Mouse (Mus musculus): Measurements from ENCODE around the gene 1700034J05Rik. TPM values are rescaled to one million over a fixed set of nuclear protein-coding genes. Genes with fewer than 3 reads are reported as not detected.

Gene 1700034J05Rik
- polyA plus RNA-seq, 1 experiment: not detected

DNA sequence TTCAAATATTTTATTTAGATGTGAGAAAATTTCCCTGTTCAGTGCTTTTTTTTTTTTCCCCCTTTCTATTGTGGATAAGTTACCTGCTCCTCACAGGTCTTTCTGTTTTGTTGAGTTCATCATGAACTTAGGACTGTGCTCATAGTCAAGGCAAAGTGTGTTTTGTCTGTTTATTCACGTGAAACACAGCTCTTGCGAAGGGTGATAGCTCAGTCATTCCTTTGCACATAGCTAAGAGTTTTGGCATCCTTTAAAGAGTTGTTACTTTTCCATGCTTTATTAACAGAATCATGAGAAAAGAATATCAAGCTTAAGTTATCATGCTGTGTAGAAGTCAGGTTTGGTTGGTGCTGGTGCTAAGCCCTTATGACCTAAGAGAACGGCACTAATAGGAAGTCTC is 49.5 kb downstream of the 1700034J05Rik start:
- Histone ChIP-seq H3K4me1 (ENCODE audit: control insufficient read depth, insufficient read depth, low read length) (peaks cover 2% of the 10 kb centered on the region; the same call in 1 of the 2 replicates), H3K4me3 (ENCODE audit: insufficient read depth, low read length) (no peak overlapping the region), H3K27ac (ENCODE audit: insufficient read depth, low read length) (no peak overlapping the region)
- TF ChIP-seq POLR2A (IDR thresholded peaks at IDR 0.05; ENCODE audit: extremely low read depth, insufficient read depth, low read length) (no peak), CTCF (IDR thresholded peaks at IDR 0.05; ENCODE audit: extremely low read depth, insufficient read depth, low read length) (no peak)

DNA sequence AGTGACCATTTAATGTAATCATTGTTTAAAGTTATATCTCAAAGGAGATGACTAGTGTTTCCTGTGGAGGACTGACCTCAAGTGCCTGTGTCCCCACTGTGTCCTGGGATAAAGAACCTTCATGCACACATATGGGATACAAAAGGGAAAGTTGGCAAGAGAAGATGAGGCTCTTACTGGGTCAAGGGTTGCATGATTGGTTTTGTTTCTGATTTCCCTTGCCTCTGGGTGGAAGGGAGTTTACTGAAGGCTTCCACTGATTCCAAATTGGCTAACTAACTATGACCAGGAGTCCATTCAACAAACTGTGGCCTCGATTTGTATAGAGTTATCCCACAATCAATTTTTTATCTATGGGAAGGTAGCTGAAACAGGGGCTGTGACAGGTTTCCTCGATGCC is 50.6 kb downstream of the 1700034J05Rik start:
- TF ChIP-seq POLR2A (IDR thresholded peaks at IDR 0.05; ENCODE audit: extremely low read depth, insufficient read depth, low read length): no peak
- no peak for TF ChIP-seq CTCF (IDR thresholded peaks at IDR 0.05; ENCODE audit: extremely low read depth, insufficient read depth, low read length)
- Histone ChIP-seq H3K27ac (ENCODE audit: insufficient read depth, low read length) (no peak overlapping the region), H3K4me3 (ENCODE audit: insufficient read depth, low read length) (no peak overlapping the region), H3K4me1 (ENCODE audit: control insufficient read depth, insufficient read depth, low read length) (no peaks in the 10 kb centered on the region)

DNA sequence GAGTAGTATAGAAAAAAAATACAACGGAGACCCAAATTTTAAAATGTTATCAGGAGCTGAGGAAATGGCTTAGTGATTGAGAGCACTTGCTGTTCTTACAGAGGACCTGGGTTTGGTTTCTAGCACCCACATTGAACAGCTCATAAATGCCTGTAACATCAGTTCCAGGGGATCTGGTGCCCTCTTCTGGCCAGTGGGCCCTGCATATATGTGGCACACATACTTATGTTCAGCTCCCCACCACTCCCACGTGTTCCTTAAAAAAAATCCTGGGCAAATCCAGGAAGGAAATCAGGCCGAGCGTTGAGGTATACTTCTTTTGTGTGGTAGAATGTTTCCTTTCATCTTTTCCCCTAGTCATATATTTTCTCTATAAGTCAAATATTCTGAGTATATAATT is 52.3 kb downstream of the 1700034J05Rik start:
- no peak for TF ChIP-seq POLR2A (IDR thresholded peaks at IDR 0.05; ENCODE audit: extremely low read depth, insufficient read depth, low read length)
- no peak for TF ChIP-seq CTCF (IDR thresholded peaks at IDR 0.05; ENCODE audit: extremely low read depth, insufficient read depth, low read length)
- Histone ChIP-seq H3K4me3 (ENCODE audit: insufficient read depth, low read length) (no peak overlapping the region), H3K4me1 (ENCODE audit: control insufficient read depth, insufficient read depth, low read length) (no peaks in the 10 kb centered on the region), H3K27ac (ENCODE audit: insufficient read depth, low read length) (no peak overlapping the region)

Other genes with a start within 250 kb of the 1700034J05Rik start
- gene Stk38l, start 229.4 kb downstream of the 1700034J05Rik start, polyA plus RNA-seq (2012; rRNA removed): 14.6 and 15.7 TPM in 2 replicates
- 25.6 and 28.3 TPM in 2 replicates for gene Arntl2, start 158.4 kb downstream of the 1700034J05Rik start, polyA plus RNA-seq (2012; rRNA removed)
- gene Smco2, start 104.3 kb downstream of the 1700034J05Rik start, polyA plus RNA-seq (2012; rRNA removed): 0.13 and 0.23 TPM in 2 replicates
- 26.5 and 30.6 TPM in 2 replicates for gene Ppfibp1, start 65.9 kb downstream of the 1700034J05Rik start, polyA plus RNA-seq (2012; rRNA removed)
- gene Rep15, start 78.2 kb upstream of the 1700034J05Rik start, polyA plus RNA-seq (2012; rRNA removed): 1.2 and 1.5 TPM in 2 replicates
- gene Mrps35, start 88.3 kb upstream of the 1700034J05Rik start, polyA plus RNA-seq (2012; rRNA removed): 38.5 and 41.8 TPM in 2 replicates
- 0.26 and 0.42 TPM in 2 replicates for gene Mansc4, start 132.6 kb upstream of the 1700034J05Rik start, polyA plus RNA-seq (2012; rRNA removed)
- gene Klhl42, start 137.0 kb upstream of the 1700034J05Rik start, polyA plus RNA-seq (2012; rRNA removed): 13.6 and 13.7 TPM in 2 replicates